Mouse (Mus musculus) hindbrain, embryonic 16.5 days (tissue): ENCODE results near the gene Hamp. TPM values are rescaled to one million over a fixed set of nuclear protein-coding genes. Genes with fewer than 3 reads are reported as not detected.

Source experiments
- ATAC-seq: fragments of 200-750 bp; cut with Nextera tagmentation; 2 replicates; pipeline ENCODE4 v1.8.0; 2017; ENCODE audit warnings: moderate TSS enrichment, moderate library complexity
- H3K27ac ChIP-seq: fragments of 300-500 bp; sonication (generic); 2 replicates; pipeline ENCODE4 v1.5.1; 2014; ENCODE audit warnings: low read depth, mild to moderate bottlenecking, control low read depth, low read length, moderate library complexity
- H3K27me3 ChIP-seq: fragments of 300-500 bp; sonication (generic); replicated peaks from 2 replicates; pipeline ENCODE4 v1.6.1; 2014; ENCODE audit warnings: low read length; ENCODE audit not compliant: control insufficient read depth, insufficient read depth
- H3K36me3 ChIP-seq: fragments of 300-500 bp; sonication (generic); 2 replicates; pipeline ENCODE4 v1.6.1; 2014; ENCODE audit warnings: mild to moderate bottlenecking, low read length, moderate library complexity, mixed read lengths; ENCODE audit not compliant: control insufficient read depth, insufficient read depth
- H3K4me1 ChIP-seq: fragments of 300-500 bp; sonication (generic); 2 replicates; pipeline ENCODE4 v1.6.1; 2014; ENCODE audit warnings: low read depth, low read length; ENCODE audit not compliant: control insufficient read depth, insufficient read depth
- H3K4me2 ChIP-seq: fragments of 300-500 bp; sonication (generic); 2 replicates; pipeline ENCODE4 v1.6.1; 2014; ENCODE audit warnings: mild to moderate bottlenecking, low read length, control low read depth, moderate library complexity
- H3K4me3 ChIP-seq: fragments of 300-500 bp; sonication (generic); 2 replicates; pipeline ENCODE4 v1.5.1; 2014; ENCODE audit warnings: mild to moderate bottlenecking, low read length, control low read depth, moderate library complexity
- H3K9ac ChIP-seq: fragments of 300-500 bp; sonication (generic); 2 replicates; pipeline ENCODE4 v1.6.1; 2014; ENCODE audit warnings: low read depth, mild to moderate bottlenecking, control low read depth, low read length, moderate library complexity
- H3K9me3 ChIP-seq: fragments of 300-500 bp; sonication (generic); 2 replicates; pipeline ENCODE4 v1.6.1; 2014; ENCODE audit warnings: mild to moderate bottlenecking, low read length, moderate library complexity; ENCODE audit not compliant: control insufficient read depth
- WGBS: fragments of 180-500 bp; shearing (Covaris S2); extraction: QIAGEN DNeasy Blood & Tissue Kit; methylation state at CpG from one replicate; pipeline ENCODE4 v1.1.7; 2014; 5-methylcytosine and 5-hydroxymethylcytosine counted together
- polyA plus RNA-seq: library from polyadenylated mRNA; unstranded; fragments of >200 nt; fragmentation: Nextera tagmentation; extraction: Ambion mirVana; gene quantifications from 2 replicates; pipeline ENCODE4 v1.2.1, GENCODE M21; 2015

Hamp gene
- polyA plus RNA-seq, 1 experiment from 2014 or later: not detected

DNA sequence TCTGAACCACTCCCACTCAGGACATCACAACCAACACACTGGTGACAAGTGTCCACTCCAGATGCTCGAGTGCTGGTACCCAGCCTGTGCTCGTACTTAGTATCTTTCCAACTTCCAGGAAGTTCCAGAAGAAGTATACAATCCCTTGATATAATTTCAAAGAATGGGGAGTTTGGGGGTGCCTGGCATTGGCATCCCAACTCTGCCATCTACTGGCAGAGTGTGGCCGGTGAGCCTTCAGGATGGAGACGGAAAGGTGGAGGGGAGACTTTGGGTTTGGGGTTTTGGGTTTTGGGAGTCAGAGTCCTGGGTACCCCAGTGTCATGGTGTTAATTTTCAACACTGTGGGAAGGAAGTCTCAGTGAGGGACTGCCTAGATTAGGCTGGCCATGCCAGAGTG is 39.8 kb downstream of the Hamp start:
- ATAC-seq: no peak
- 0 out of 2 replicates have a peak, but pooled peaks cover 2% of the 10 kb centered on the region for H3K4me1 ChIP-seq
- H3K4me2 ChIP-seq: no peak overlapping the region
- H3K27ac ChIP-seq: no peak overlapping the region
- no peak overlapping the region for H3K4me3 ChIP-seq
- WGBS: 62% methylated on average over 4 of the region's 4 CpGs
- no peaks in the 10 kb centered on the region for H3K36me3 ChIP-seq
- no peaks in the 10 kb centered on the region for H3K27me3 ChIP-seq
- no peak overlapping the region for H3K9ac ChIP-seq
- no peaks in the 10 kb centered on the region for H3K9me3 ChIP-seq

DNA sequence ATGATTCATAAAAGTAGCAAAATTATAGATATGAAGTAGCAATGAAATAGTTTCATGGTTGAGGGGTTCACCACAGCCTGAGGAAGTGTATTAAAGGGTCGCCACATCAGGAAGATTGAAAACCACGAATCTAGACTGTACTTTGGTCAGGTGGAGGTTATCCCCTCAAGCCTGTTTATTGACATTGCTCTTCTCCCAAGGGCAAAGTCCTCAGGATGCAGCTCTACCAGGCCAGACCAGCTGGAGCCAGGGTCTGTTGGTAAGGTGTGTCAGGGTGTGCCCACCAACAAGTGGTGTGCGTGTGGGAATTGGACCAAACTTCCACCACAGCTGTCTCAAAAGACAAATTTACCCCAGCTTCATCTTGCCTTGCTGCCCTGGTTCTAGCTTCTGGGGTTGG is 48.6 kb downstream of the Hamp start:
- WGBS: 89% methylated on average over 3 of the region's 3 CpGs
- Histone ChIP-seq H3K9me3 (no peaks in the 10 kb centered on the region), H3K9ac (no peak overlapping the region), H3K4me1 (no peaks in the 10 kb centered on the region), H3K4me3 (no peak overlapping the region), H3K27me3 (no peaks in the 10 kb centered on the region), H3K4me2 (no peak overlapping the region), H3K36me3 (no peaks in the 10 kb centered on the region), H3K27ac (no peak overlapping the region)
- no peak for ATAC-seq

- no peak overlapping the region for H3K4me2 ChIP-seq
- no peaks in the 10 kb centered on the region for H3K4me1 ChIP-seq
- WGBS: 72% methylated on average over 3 of the region's 3 CpGs
- no peaks in the 10 kb centered on the region for H3K27me3 ChIP-seq
- no peak overlapping the region for H3K4me3 ChIP-seq
- H3K36me3 ChIP-seq: no peaks in the 10 kb centered on the region
- H3K9ac ChIP-seq: no peak overlapping the region
- no peaks in the 10 kb centered on the region for H3K9me3 ChIP-seq
- no peak overlapping the region for H3K27ac ChIP-seq
- ATAC-seq: no peak
Observed at GRCm38 (mm10) chr7:30892515-30892914, 51.3 kb downstream of the Hamp start.

Other genes with a start within 250 kb of the Hamp start
- gene 2200002J24Rik, start 245.1 kb downstream of the Hamp start, polyA plus RNA-seq: not detected in 2 replicates
- gene Atp4a, start 231.8 kb downstream of the Hamp start, polyA plus RNA-seq: 3.0 and 3.7 TPM in 2 replicates
- gene Tmem147, start 214.5 kb downstream of the Hamp start, polyA plus RNA-seq: 278 and 301 TPM in 2 replicates
- gene Gapdhs, start 200.4 kb downstream of the Hamp start, polyA plus RNA-seq: 0.82 and 1.1 TPM in 2 replicates
- 0.98 and 1.0 TPM in 2 replicates for gene Sbsn, start 192.6 kb downstream of the Hamp start, polyA plus RNA-seq
- 1.8 and 2.2 TPM in 2 replicates for gene Dmkn, start 180.3 kb downstream of the Hamp start, polyA plus RNA-seq
- gene Krtdap, start 156.1 kb downstream of the Hamp start, polyA plus RNA-seq: 0.38 TPM in 1 of 2 replicates, not detected in the other
- gene Ffar2, start 120.3 kb downstream of the Hamp start, polyA plus RNA-seq: 0.10 and 0.25 TPM in 2 replicates
- 0.09 and 0.21 TPM in 2 replicates for gene Ffar3, start 87.9 kb downstream of the Hamp start, polyA plus RNA-seq
- gene Ffar1, start 82.5 kb downstream of the Hamp start, polyA plus RNA-seq: 0.06 TPM in 1 of 2 replicates, not detected in the other
- gene Cd22, start 63.7 kb downstream of the Hamp start, polyA plus RNA-seq: 0.26 TPM in 1 of 2 replicates, not detected in the other
- gene Mag, start 29.2 kb downstream of the Hamp start, polyA plus RNA-seq: 5.3 and 5.8 TPM in 2 replicates
- 0.44 TPM in 1 of 2 replicates, not detected in the other for gene Hamp2, start 19.4 kb downstream of the Hamp start, polyA plus RNA-seq
- gene Usf2, start 12.8 kb upstream of the Hamp start, polyA plus RNA-seq: 25.7 and 27.3 TPM in 2 replicates
- 24.1 and 27.8 TPM in 2 replicates for gene Lsr, start 29.4 kb upstream of the Hamp start, polyA plus RNA-seq
- 0.63 and 0.82 TPM in 2 replicates for gene Fam187b, start 29.8 kb upstream of the Hamp start, polyA plus RNA-seq
- 24.4 and 32.9 TPM in 2 replicates for gene Fxyd5, start 98.4 kb upstream of the Hamp start, polyA plus RNA-seq
- gene Fxyd7, start 107.4 kb upstream of the Hamp start, polyA plus RNA-seq: 324 and 417 TPM in 2 replicates
- 69.4 and 89.9 TPM in 2 replicates for gene Fxyd1, start 113.2 kb upstream of the Hamp start, polyA plus RNA-seq
- gene Lgi4, start 115.3 kb upstream of the Hamp start, polyA plus RNA-seq: 0.50 and 0.65 TPM in 2 replicates
- gene Fxyd3, start 132.7 kb upstream of the Hamp start, polyA plus RNA-seq: 0.43 and 0.95 TPM in 2 replicates
- 0.61 and 0.75 TPM in 2 replicates for gene Hpn, start 171.3 kb upstream of the Hamp start, polyA plus RNA-seq
- 19.0 TPM in 2 replicates for gene Scn1b, start 183.0 kb upstream of the Hamp start, polyA plus RNA-seq
- 203 and 222 TPM in 2 replicates for gene Gramd1a, start 211.9 kb upstream of the Hamp start, polyA plus RNA-seq